Mouse (Mus musculus): Measurements from ENCODE around the gene Wapl.

Wapl gene

DNA sequence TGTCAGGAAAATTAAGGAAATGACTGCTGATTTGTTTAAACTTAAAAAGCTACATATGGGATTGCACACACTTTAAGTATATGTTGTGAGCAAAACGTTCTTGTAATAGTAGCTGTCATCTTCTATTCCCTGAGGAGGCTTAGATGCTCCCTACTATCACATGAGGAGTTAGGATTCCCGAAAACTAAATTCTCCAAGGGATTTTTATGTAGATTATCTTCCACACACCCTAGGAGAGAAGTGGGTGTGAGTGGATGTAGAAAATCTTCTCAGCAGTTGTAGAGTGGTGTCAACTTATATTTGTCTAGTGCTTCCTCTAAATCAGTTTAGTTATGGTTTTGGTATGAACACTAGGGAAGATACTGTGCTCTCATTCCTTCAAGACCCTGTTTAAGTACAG, 36.5 kb downstream of the Wapl start:
- no peak for DNase-seq

- no peak for DNase-seq
Observed at GRCm38 (mm10) chr14:34712027-34712426, 38.3 kb downstream of the Wapl start.

GRCm38 (mm10) chr14:34712857-34713256, 39.1 kb downstream of the Wapl start:
- no peak for DNase-seq

DNA sequence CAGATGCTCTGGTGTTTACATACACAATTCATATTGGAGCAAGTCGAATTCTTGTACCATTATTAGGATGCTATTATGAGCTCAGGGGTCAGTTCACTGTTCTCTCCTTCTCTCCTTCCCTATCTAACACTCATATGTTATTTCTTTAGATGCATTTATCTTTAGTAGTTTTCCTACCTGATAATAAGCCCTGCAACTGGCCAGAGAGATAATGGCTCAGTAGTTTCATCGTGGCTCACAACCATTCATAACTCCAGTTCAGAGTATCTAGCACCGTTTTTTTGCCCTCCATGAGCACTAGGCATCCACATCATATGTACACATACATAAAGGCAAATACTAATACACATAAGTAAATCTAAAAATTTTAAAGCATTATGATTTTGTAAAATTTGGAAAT, 44.4 kb downstream of the Wapl start:
- DNase-seq: no peak

GRCm38 (mm10) chr14:34727709-34728108, 54.0 kb downstream of the Wapl start:
- peak; percentile 15 for DNase-seq

DNA sequence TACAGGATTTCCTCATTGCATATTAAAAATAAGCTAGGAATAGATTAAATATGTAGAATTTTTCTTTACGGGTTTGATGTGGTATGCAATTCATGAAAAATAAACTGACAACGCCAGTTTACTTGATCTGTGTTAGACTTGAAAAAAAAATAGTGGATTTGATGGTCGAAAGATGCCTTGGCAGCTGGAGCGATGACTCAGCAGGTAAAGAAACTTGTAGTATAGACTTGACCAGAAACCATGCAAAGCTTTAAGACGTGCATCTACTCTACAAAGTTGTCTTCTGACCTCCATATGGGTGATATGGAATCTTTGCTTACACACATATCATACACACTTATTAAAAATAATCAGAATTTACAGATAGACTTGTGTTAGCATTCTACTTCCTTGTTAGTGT, 61.7 kb downstream of the Wapl start:
- no peak for DNase-seq

DNA sequence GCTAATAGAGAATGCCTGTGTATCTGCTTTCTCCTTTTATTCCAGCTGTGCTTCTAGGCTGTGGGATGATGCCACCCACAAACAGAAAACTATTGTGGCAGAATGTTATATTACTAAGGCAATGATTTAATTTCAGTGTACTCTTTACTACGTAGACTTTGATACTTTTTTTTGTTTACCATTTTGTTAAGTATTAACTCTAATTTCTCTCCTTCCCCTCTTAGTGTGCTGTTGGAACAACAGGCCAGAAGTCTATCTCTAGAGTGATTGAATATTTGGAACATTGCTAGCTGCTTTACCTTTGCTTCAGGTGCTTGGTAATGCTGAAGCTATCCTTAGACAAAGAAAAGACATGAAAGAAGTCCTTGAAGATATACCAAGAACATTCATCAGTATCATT, 71.7 kb downstream of the Wapl start:
- DNase-seq: no peak

GRCm38 (mm10) chr14:34755731-34756130, 82.0 kb downstream of the Wapl start:
- DNase-seq: no peak

GRCm38 (mm10) chr14:34759938-34760337, 86.2 kb downstream of the Wapl start:
- DNase-seq: no peak

DNA sequence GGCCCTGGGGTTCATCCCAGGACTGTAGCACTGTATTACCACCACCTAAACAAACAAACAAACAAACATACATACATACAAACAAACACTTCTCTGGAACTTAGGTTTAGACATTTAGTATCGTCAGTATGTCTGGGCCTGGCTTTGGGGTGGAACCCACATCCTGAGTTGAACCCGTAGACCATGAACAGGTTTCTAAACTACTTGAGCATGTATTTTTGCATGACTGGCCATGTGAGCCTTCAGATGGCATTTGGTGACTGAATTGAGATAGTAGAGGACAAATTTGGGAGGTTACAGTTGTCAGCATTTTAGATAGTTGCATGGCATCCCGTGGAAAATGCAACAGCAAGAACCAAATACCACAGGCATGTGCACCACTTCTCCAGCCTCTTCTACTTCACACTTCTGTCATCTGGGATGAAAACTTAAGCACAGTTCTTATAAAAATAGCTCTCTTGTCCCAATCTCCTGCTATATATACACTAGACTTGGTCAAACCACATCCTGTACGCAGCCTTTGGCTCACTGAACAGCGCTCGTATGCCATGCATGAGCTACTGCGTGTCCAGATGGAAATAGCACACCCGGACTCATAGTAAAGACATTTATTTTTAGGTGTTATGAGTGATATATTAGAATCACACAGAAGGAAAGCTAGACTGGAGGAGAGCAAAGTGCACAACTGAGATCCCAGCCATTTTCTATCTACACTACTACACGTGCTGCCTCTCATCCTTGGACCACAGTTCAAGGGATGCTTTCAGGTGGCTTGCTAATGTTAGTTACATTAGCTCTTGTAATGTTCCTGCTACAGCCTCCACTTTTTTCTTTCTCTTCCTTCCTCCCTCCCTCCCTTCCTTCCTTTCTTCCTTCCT, 87.6 kb downstream of the Wapl start:
- no peak for DNase-seq

- DNase-seq: peak; percentile 25
Observed at GRCm38 (mm10) chr14:34762682-34763081, 89.0 kb downstream of the Wapl start.

DNA sequence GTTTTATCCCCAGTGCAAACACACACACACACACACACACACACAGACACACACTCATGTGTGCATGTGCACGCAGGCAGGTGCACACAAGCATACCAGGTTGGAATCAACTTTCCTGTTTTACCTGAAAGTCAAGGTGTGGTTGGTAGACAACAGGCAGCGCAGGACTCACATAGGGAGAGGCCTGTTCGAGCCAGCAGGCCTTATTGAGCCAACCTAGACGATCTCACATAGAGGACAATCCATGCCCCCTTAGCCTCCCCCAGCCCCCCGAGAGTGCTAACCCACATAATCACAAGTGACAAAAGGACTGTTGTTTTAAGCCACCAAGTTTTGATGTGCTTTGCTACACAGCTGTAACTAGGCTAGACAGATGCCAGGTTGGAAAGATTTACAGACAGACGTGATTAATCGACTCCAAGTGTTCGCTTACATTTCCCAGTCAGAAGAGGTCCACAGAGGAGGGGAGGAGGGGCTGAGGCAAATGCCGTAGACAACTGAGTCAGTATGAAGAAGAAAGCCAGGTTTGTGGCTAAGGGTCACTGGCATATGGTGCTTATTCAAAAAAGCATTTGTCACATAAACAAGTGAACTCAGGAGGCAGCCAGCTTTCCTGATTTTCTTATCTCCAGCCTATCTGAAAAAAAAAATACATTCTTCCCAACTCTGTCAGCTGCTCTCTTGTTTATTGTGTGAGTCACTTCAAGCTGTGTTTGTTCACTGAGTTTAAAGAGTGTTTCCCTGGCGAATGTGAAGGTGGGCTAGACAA, 90.2 kb downstream of the Wapl start:
- no peak for DNase-seq

- no peak for DNase-seq
Observed at GRCm38 (mm10) chr14:34764908-34765307, 91.2 kb downstream of the Wapl start.

DNA sequence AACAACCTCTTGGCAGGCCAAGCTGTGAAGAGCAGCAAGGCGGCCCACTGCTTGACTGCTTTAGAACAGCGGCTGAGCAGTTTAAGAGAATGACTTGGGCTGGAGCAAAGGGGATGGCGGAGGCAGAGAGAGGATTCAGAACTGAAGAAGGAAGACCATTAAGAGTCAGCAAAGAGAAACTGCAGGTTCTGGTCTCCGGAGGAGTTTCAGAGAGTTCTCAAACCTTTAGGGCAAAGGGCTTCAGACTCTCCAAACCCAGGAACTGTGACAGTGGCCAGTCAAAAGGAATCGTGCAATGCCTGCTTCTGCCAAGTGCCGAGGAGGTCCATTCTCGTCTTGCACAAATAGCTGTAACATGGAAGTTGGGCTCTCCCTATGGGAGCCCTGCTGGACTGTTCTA, 91.7 kb downstream of the Wapl start:
- no peak for DNase-seq

- no peak for DNase-seq
Observed at GRCm38 (mm10) chr14:34766181-34766580, 92.5 kb downstream of the Wapl start.

DNA sequence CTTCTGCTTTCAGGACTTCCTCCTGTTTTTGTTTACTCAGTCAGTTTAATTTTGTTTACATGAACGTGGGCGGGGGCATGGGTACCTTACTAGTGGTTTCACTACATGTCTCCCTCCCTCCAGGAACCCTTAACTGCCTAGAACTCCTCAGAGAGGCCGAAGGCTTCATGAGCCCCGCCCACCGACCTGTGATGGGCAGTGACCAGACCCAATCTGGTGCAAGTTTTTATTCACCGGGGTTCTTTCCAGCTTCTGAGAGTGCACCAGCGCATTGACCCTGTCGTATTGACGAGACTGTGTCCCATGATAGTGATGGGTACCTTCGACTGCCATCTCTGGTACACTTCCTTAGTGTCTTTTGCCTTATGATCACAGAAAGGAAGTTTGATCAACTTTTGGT, 94.6 kb downstream of the Wapl start:
- DNase-seq: peak; percentile 84

DNA sequence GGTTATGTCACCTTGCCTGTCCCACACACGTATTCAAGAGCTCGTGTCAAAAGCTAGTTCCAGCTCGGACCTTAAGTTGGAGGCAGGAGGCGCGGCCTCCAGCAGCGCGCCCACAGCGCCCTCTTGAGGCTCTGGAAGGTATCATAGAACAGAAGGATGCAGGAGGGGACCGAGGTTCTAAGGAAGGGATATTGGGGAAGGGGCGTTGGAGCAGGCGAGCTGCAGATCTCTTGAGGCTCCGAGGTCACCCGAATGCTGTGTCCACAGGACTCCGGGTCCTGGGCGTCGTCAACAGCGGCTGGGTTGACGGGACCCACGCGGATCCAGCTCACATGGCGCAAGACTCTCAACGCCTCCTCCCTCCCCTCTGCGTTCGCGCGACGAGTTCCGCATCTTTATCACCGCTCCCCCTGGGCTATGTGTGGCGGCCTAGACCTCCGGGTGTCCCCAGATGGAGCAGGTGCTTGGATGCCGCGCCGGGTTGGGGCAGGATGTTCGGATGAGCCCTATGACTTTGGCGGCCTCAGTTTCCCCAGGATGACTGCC, 95.4 kb downstream of the Wapl start:
- peak; percentile 85 for DNase-seq

GRCm38 (mm10) chr14:34769567-34770158, 95.9 kb downstream of the Wapl start:
- DNase-seq: peak; percentile 50

- no peak for DNase-seq
Observed at GRCm38 (mm10) chr14:34770467-34770866, 96.7 kb downstream of the Wapl start.

GRCm38 (mm10) chr14:34771601-34772000, 97.9 kb downstream of the Wapl start:
- no peak for DNase-seq

GRCm38 (mm10) chr14:34772132-34772531, 98.4 kb downstream of the Wapl start:
- DNase-seq: no peak

GRCm38 (mm10) chr14:34773681-34774080, 100.0 kb downstream of the Wapl start:
- no peak for DNase-seq

DNA sequence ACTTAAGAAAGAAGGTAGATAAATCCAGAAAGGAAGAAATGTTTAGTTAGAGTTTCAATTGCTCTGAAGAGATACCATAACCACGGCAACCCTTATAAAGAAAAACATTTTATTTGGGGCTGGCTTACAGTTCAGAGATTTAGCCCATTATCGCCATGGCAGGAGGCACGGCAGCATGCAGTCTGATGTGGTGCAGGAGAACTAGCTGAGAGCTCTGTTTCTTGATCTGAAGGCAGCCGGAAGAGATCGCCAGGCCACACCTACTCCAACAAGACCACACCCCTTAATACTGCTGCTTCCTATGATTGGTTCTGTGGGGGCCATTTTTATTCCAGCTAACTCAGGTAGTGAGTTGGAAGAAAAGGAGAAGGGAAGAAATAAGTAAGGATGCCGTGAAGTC, 100.5 kb downstream of the Wapl start:
- DNase-seq: no peak
